Mouse (Mus musculus): ENCODE results near the gene Ifitm10.

GRCm38 (mm10) chr7:142415314-142415713 is 41.8 kb upstream of the Ifitm10 start:
- TF ChIP-seq CTCF (IDR thresholded peaks at IDR 0.05; ENCODE audit: borderline replicate concordance, control insufficient read depth, extremely low read depth, insufficient read depth, low read length, poor library complexity) (no peak), POLR2A (IDR thresholded peaks at IDR 0.05; ENCODE audit: control insufficient read depth, extremely low read depth, insufficient read depth, low read length, poor library complexity) (no peak)
